Comparison of ENCODE assay signal across 16 mouse cellular contexts in genomic region chr17:46605126-46605525, GRCm38 (mm10). TPM values are rescaled to one million over a fixed set of nuclear protein-coding genes. Genes with fewer than 3 reads are reported as not detected.
DNase-seq lines count a peak whose midpoint lies in the region; ATAC-seq and TF ChIP-seq lines count a peak whose summit lies in the region.
"Had no signal": no experiment of that assay in that cellular context is flagged by ENCODE, and none has a peak within 500 bp of the region (broad histone marks: within the 10 kb centered on the region; RNA-seq: fewer than 3 reads in every experiment).

No protein-coding gene starts in this region.

- H3K9ac ChIP-seq in forebrain, embryonic 13.5 days = no peak overlapping the region
- H3K9ac ChIP-seq in forebrain, embryonic 16.5 days (replicated peaks; ENCODE audit: low read depth, low read length) = no peak overlapping the region
- no peak overlapping the region for H3K9ac ChIP-seq in lung, embryonic 14.5 days
- no peak overlapping the region for H3K9ac ChIP-seq in limb, embryonic 15.5 days
- H3K9ac ChIP-seq in neural tube, embryonic 15.5 days (replicated peaks) = no peak overlapping the region
- H3K9ac ChIP-seq in liver, embryonic 12.5 days = no peak overlapping the region
- H3K9ac ChIP-seq: heart, embryonic 15.5 days; liver, embryonic 15.5 days had no signal

- WGBS in forebrain, embryonic 13.5 days = 61% methylated on average over 5 of the region's 5 CpGs
- 45% methylated on average over 5 of the region's 5 CpGs for WGBS in forebrain, embryonic 16.5 days
- WGBS in lung, embryonic 14.5 days = 68% methylated on average over 5 of the region's 5 CpGs
- WGBS in limb, embryonic 15.5 days = 77% methylated on average over 5 of the region's 5 CpGs
- 44% methylated on average over 5 of the region's 5 CpGs for WGBS in neural tube, embryonic 15.5 days
- 69% methylated on average over 5 of the region's 5 CpGs for WGBS in liver, embryonic 12.5 days (ENCODE audit: insufficient replicate concordance)

- H3K27ac ChIP-seq in forebrain, embryonic 13.5 days = peak overlapping the region; percentile 38
- no peak overlapping the region for H3K27ac ChIP-seq in forebrain, embryonic 16.5 days (ENCODE audit: low read length)
- peak overlapping the region; percentile 32; the same call in 1 of the 2 replicates for H3K27ac ChIP-seq in lung, embryonic 14.5 days (ENCODE audit: low read depth)
- 0 out of 2 replicates have a peak overlapping the region, but pooled peaks have one; percentile 7 for H3K27ac ChIP-seq in limb, embryonic 15.5 days
- peak overlapping the region; percentile 54; the same call in 1 of the 2 replicates for H3K27ac ChIP-seq in neural tube, embryonic 15.5 days (replicated peaks)
- H3K27ac ChIP-seq in gastrocnemius, adult 2 months = no peak overlapping the region
- no peak overlapping the region for H3K27ac ChIP-seq in liver, embryonic 12.5 days
- H3K27ac ChIP-seq: heart, embryonic 15.5 days; liver, embryonic 15.5 days; macrophage had no signal

- no peak for DNase-seq in lung, embryonic 14.5 days
- DNase-seq in lung, postnatal 36 days = no peak
- DNase-seq in gastrocnemius, adult 2 months = no peak
- DNase-seq: cerebellum, adult 2 months; gastrocnemius, postnatal 36 days; layer of hippocampus, adult 9-11 months; spleen, adult 18-20 months had no signal

- intact Hi-C loops in gastrocnemius, adult 2 months (cut with DNase I) = no loop called here

- peaks cover 34% of the 10 kb centered on the region for H3K4me1 ChIP-seq in forebrain, embryonic 13.5 days
- peaks cover 8% of the 10 kb centered on the region; the same call in 1 of the 2 replicates for H3K4me1 ChIP-seq in forebrain, embryonic 16.5 days (replicated peaks; ENCODE audit: control insufficient read depth, insufficient read depth, low read length)
- peaks cover 8% of the 10 kb centered on the region; the same call in 1 of the 2 replicates for H3K4me1 ChIP-seq in lung, embryonic 14.5 days (ENCODE audit: insufficient read depth)
- H3K4me1 ChIP-seq in limb, embryonic 15.5 days = peaks cover 35% of the 10 kb centered on the region
- H3K4me1 ChIP-seq in neural tube, embryonic 15.5 days = peaks cover 34% of the 10 kb centered on the region
- H3K4me1 ChIP-seq in liver, embryonic 12.5 days = peaks cover 27% of the 10 kb centered on the region

- no peaks in the 10 kb centered on the region; the same call in 1 of the 2 replicates for H3K36me3 ChIP-seq in forebrain, embryonic 13.5 days (ENCODE audit: poor library complexity, severe bottlenecking)
- no peaks in the 10 kb centered on the region for H3K36me3 ChIP-seq in forebrain, embryonic 16.5 days (ENCODE audit: control insufficient read depth, insufficient read depth)
- no peaks in the 10 kb centered on the region for H3K36me3 ChIP-seq in lung, embryonic 14.5 days (ENCODE audit: insufficient read depth)
- no peaks in the 10 kb centered on the region for H3K36me3 ChIP-seq in limb, embryonic 15.5 days
- no peaks in the 10 kb centered on the region for H3K36me3 ChIP-seq in neural tube, embryonic 15.5 days
- H3K36me3 ChIP-seq in liver, embryonic 12.5 days = no peaks in the 10 kb centered on the region
- H3K36me3 ChIP-seq: heart, embryonic 15.5 days; liver, embryonic 15.5 days had no signal

- no peaks in the 10 kb centered on the region for H3K27me3 ChIP-seq in forebrain, embryonic 13.5 days
- no peaks in the 10 kb centered on the region for H3K27me3 ChIP-seq in forebrain, embryonic 16.5 days (replicated peaks; ENCODE audit: control insufficient read depth, insufficient read depth, low read length)
- no peaks in the 10 kb centered on the region for H3K27me3 ChIP-seq in lung, embryonic 14.5 days (ENCODE audit: insufficient read depth, low read length)
- no peaks in the 10 kb centered on the region for H3K27me3 ChIP-seq in limb, embryonic 15.5 days
- H3K27me3 ChIP-seq in neural tube, embryonic 15.5 days (replicated peaks) = no peaks in the 10 kb centered on the region
- H3K27me3 ChIP-seq in liver, embryonic 12.5 days (replicated peaks) = no peaks in the 10 kb centered on the region
- H3K27me3 ChIP-seq: heart, embryonic 15.5 days; liver, embryonic 15.5 days had no signal

- ATAC-seq in forebrain, embryonic 13.5 days = no peak
- no peak for ATAC-seq in forebrain, embryonic 16.5 days
- no peak for ATAC-seq in lung, embryonic 14.5 days (ENCODE audit: insufficient read depth)
- no peak for ATAC-seq in limb, embryonic 15.5 days (ENCODE audit: insufficient number of reproducible peaks, low FRiP score, low TSS enrichment, low read depth)
- ATAC-seq in neural tube, embryonic 15.5 days (ENCODE audit: low FRiP score) = no peak
- no peak for ATAC-seq in liver, embryonic 12.5 days

- no peaks in the 10 kb centered on the region for H3K9me3 ChIP-seq in forebrain, embryonic 13.5 days (replicated peaks)
- no peaks in the 10 kb centered on the region for H3K9me3 ChIP-seq in forebrain, embryonic 16.5 days (ENCODE audit: control insufficient read depth, low read length)
- no peaks in the 10 kb centered on the region for H3K9me3 ChIP-seq in lung, embryonic 14.5 days (ENCODE audit: low read depth, low read length)
- H3K9me3 ChIP-seq in limb, embryonic 15.5 days = no peaks in the 10 kb centered on the region
- H3K9me3 ChIP-seq in neural tube, embryonic 15.5 days (replicated peaks) = no peaks in the 10 kb centered on the region
- no peaks in the 10 kb centered on the region for H3K9me3 ChIP-seq in liver, embryonic 12.5 days (replicated peaks)
- H3K9me3 ChIP-seq: heart, embryonic 15.5 days; liver, embryonic 15.5 days had no signal

- no peak overlapping the region for H3K4me2 ChIP-seq in forebrain, embryonic 13.5 days
- no peak overlapping the region for H3K4me2 ChIP-seq in forebrain, embryonic 16.5 days (ENCODE audit: low read length)
- H3K4me2 ChIP-seq in lung, embryonic 14.5 days = no peak overlapping the region
- H3K4me2 ChIP-seq in limb, embryonic 15.5 days = no peak overlapping the region
- H3K4me2 ChIP-seq in neural tube, embryonic 15.5 days = no peak overlapping the region
- no peak overlapping the region for H3K4me2 ChIP-seq in liver, embryonic 12.5 days
- H3K4me2 ChIP-seq: heart, embryonic 15.5 days; liver, embryonic 15.5 days had no signal

- no peak for TF ChIP-seq CTCF in lung, embryonic 14.5 days (IDR thresholded peaks at IDR 0.05; ENCODE audit: low read depth)
- TF ChIP-seq CTCF in gastrocnemius, adult 2 months (IDR thresholded peaks at IDR 0.05) = no peak

- no peak overlapping the region for H3K4me3 ChIP-seq in forebrain, embryonic 13.5 days
- H3K4me3 ChIP-seq in forebrain, embryonic 16.5 days (replicated peaks; ENCODE audit: low read length) = no peak overlapping the region
- H3K4me3 ChIP-seq in lung, embryonic 14.5 days (ENCODE audit: low read depth, low read length) = no peak overlapping the region
- H3K4me3 ChIP-seq in limb, embryonic 15.5 days = no peak overlapping the region
- H3K4me3 ChIP-seq in neural tube, embryonic 15.5 days (replicated peaks) = no peak overlapping the region
- no peak overlapping the region for H3K4me3 ChIP-seq in gastrocnemius, adult 2 months
- no peak overlapping the region for H3K4me3 ChIP-seq in liver, embryonic 12.5 days
- H3K4me3 ChIP-seq: heart, embryonic 15.5 days; liver, embryonic 15.5 days; myocyte had no signal

RNA-seq across cellular contexts. Expression of gene Ptk7, which starts 24.2 kb away (rescaled TPM):
- polyA plus RNA-seq in forebrain, embryonic 13.5 days (2015; fragmentation: Nextera tagmentation; extraction: Ambion mirVana) = 32.5 and 35.3 TPM in 2 replicates
- 33.9 and 36.5 TPM in 2 replicates for polyA plus RNA-seq in forebrain, embryonic 16.5 days (2015; fragmentation: Nextera tagmentation; extraction: Ambion mirVana)
- 79.5 and 99.3 TPM in 2 replicates for polyA plus RNA-seq in lung, embryonic 14.5 days (2014; fragmentation: Nextera tagmentation; extraction: Ambion mirVana)
- polyA plus RNA-seq in limb, embryonic 15.5 days (2015; fragmentation: Nextera tagmentation; extraction: Ambion mirVana) = 122 and 123 TPM in 2 replicates
- polyA plus RNA-seq in neural tube, embryonic 15.5 days (2015; fragmentation: Nextera tagmentation; extraction: Ambion mirVana) = 29.3 and 41.7 TPM in 2 replicates
- under 1 TPM; 0.28 to 0.78 TPM for total RNA-seq in gastrocnemius, adult 2 months (2021)
- 16.8 and 17.7 TPM in 2 replicates for polyA plus RNA-seq in liver, embryonic 12.5 days (2016; fragmentation: Nextera tagmentation; extraction: Ambion mirVana)

RNA-seq across cellular contexts. Expression of gene Klc4, which starts 40.7 kb away (rescaled TPM):
- polyA plus RNA-seq in forebrain, embryonic 13.5 days (2015; fragmentation: Nextera tagmentation; extraction: Ambion mirVana) = 44.3 and 47.7 TPM in 2 replicates
- polyA plus RNA-seq in forebrain, embryonic 16.5 days (2015; fragmentation: Nextera tagmentation; extraction: Ambion mirVana) = 42.8 and 43.9 TPM in 2 replicates
- 20.2 and 21.4 TPM in 2 replicates for polyA plus RNA-seq in lung, embryonic 14.5 days (2014; fragmentation: Nextera tagmentation; extraction: Ambion mirVana)
- polyA plus RNA-seq in limb, embryonic 15.5 days (2015; fragmentation: Nextera tagmentation; extraction: Ambion mirVana) = 20.5 and 22.3 TPM in 2 replicates
- polyA plus RNA-seq in neural tube, embryonic 15.5 days (2015; fragmentation: Nextera tagmentation; extraction: Ambion mirVana) = 31.8 and 32.3 TPM in 2 replicates
- 10 to 100 TPM; 10.9 to 13.1 TPM for total RNA-seq in gastrocnemius, adult 2 months (2021)
- polyA plus RNA-seq in liver, embryonic 12.5 days (2016; fragmentation: Nextera tagmentation; extraction: Ambion mirVana) = 6.3 and 6.6 TPM in 2 replicates

RNA-seq across cellular contexts. Expression of gene Mrpl2, which starts 40.9 kb away (rescaled TPM):
- polyA plus RNA-seq in forebrain, embryonic 13.5 days (2015; fragmentation: Nextera tagmentation; extraction: Ambion mirVana) = 89.0 and 97.3 TPM in 2 replicates
- 66.1 and 74.9 TPM in 2 replicates for polyA plus RNA-seq in forebrain, embryonic 16.5 days (2015; fragmentation: Nextera tagmentation; extraction: Ambion mirVana)
- polyA plus RNA-seq in lung, embryonic 14.5 days (2014; fragmentation: Nextera tagmentation; extraction: Ambion mirVana) = 113 and 114 TPM in 2 replicates
- 88.4 and 91.3 TPM in 2 replicates for polyA plus RNA-seq in limb, embryonic 15.5 days (2015; fragmentation: Nextera tagmentation; extraction: Ambion mirVana)
- 64.9 and 80.5 TPM in 2 replicates for polyA plus RNA-seq in neural tube, embryonic 15.5 days (2015; fragmentation: Nextera tagmentation; extraction: Ambion mirVana)
- 100 to 1,000 TPM in 1 of 2 experiments, 10 to 100 TPM in 1; 82.7 to 120 TPM for total RNA-seq in gastrocnemius, adult 2 months (2021)
- polyA plus RNA-seq in liver, embryonic 12.5 days (2016; fragmentation: Nextera tagmentation; extraction: Ambion mirVana) = 95.0 and 106 TPM in 2 replicates

RNA-seq across cellular contexts. Expression of gene Cul7, which starts 45.0 kb away (rescaled TPM):
- 33.5 and 39.0 TPM in 2 replicates for polyA plus RNA-seq in forebrain, embryonic 13.5 days (2015; fragmentation: Nextera tagmentation; extraction: Ambion mirVana)
- 38.8 and 42.8 TPM in 2 replicates for polyA plus RNA-seq in forebrain, embryonic 16.5 days (2015; fragmentation: Nextera tagmentation; extraction: Ambion mirVana)
- 36.6 TPM in 2 replicates for polyA plus RNA-seq in lung, embryonic 14.5 days (2014; fragmentation: Nextera tagmentation; extraction: Ambion mirVana)
- polyA plus RNA-seq in limb, embryonic 15.5 days (2015; fragmentation: Nextera tagmentation; extraction: Ambion mirVana) = 53.4 and 63.3 TPM in 2 replicates
- polyA plus RNA-seq in neural tube, embryonic 15.5 days (2015; fragmentation: Nextera tagmentation; extraction: Ambion mirVana) = 37.1 and 40.1 TPM in 2 replicates
- total RNA-seq in gastrocnemius, adult 2 months (2021) = 1 to 10 TPM; 2.9 to 5.6 TPM
- 16.9 and 18.3 TPM in 2 replicates for polyA plus RNA-seq in liver, embryonic 12.5 days (2016; fragmentation: Nextera tagmentation; extraction: Ambion mirVana)

RNA-seq across cellular contexts. Expression of gene Srf, which starts 49.2 kb away (rescaled TPM):
- polyA plus RNA-seq in forebrain, embryonic 13.5 days (2015; fragmentation: Nextera tagmentation; extraction: Ambion mirVana) = 4.2 and 4.4 TPM in 2 replicates
- 3.4 and 3.6 TPM in 2 replicates for polyA plus RNA-seq in forebrain, embryonic 16.5 days (2015; fragmentation: Nextera tagmentation; extraction: Ambion mirVana)
- 11.4 and 15.1 TPM in 2 replicates for polyA plus RNA-seq in lung, embryonic 14.5 days (2014; fragmentation: Nextera tagmentation; extraction: Ambion mirVana)
- polyA plus RNA-seq in limb, embryonic 15.5 days (2015; fragmentation: Nextera tagmentation; extraction: Ambion mirVana) = 6.4 and 7.1 TPM in 2 replicates
- 2.5 and 6.4 TPM in 2 replicates for polyA plus RNA-seq in neural tube, embryonic 15.5 days (2015; fragmentation: Nextera tagmentation; extraction: Ambion mirVana)
- total RNA-seq in gastrocnemius, adult 2 months (2021) = 10 to 100 TPM; 82.4 to 89.3 TPM
- 6.6 and 6.8 TPM in 2 replicates for polyA plus RNA-seq in liver, embryonic 12.5 days (2016; fragmentation: Nextera tagmentation; extraction: Ambion mirVana)

Comparison
In these comparisons a context has a peak if more than half of its experiments do, and no peak if none do; other contexts are left out.
1. H3K27ac ChIP-seq: peak in forebrain, embryonic 13.5 days (single experiment), lung, embryonic 14.5 days (single experiment), limb, embryonic 15.5 days (single experiment) and neural tube, embryonic 15.5 days (single experiment); none in forebrain, embryonic 16.5 days (single experiment), gastrocnemius, adult 2 months (single experiment) and liver, embryonic 12.5 days (single experiment).